Mouse (Mus musculus): ENCODE data around the gene Olfr470.
"Not testable (repeated sequence)": the region's sequence is repeated elsewhere in the genome, so short reads cannot be mapped to it uniquely, and the experiment has no call there.

The Olfr470 gene

DNA sequence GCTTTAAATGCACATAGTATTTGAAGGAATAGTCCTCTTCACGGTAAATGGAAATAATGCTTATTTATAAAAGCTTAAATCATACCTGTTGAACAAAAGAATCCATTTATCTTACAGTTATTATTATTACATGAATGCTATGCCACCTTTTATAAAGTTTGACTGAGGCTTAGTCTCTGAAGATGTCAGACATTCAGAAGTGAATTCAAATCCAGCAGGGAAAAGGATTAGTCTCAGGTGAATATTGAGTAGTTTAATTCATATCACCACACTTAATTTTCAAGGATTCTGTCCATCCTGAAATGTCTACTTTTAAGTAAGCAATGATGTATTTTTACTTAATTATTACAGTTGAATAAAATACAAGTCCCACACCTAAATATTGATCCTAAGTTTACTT, at the start of gene Olfr470:
Gene Olfr470 (minus strand): TSS at position 101 of the 400 bp plus-strand sequence.
- DNase-seq (ENCODE audit: low spot score), result not testable (repeated sequence)

DNA sequence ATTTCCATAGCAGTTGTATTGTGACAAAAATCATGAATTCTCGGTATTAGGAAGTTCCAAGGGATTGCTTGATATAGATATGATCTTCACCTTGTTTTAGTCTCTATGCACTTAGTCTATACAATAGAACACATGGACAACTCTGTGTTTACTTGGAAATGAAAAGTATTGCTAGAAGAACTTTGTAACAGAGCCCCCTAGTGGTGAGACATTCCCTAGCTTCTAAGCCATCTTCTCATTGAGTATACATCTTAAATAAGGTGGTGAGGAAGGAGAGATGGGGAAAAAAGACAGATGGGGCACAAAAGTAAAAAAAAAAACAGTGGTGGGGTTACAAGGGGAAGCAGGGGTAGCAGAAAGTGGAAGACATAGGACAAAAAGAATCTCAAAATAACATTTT, 5.6 kb downstream of the Olfr470 start:
- no peak for DNase-seq (ENCODE audit: low spot score)

GRCm38 (mm10) chr7:107825441-107825840, 21.8 kb downstream of the Olfr470 start, which contains the start of gene Olfr469:
Gene Olfr469 (minus strand): TSS chr7:107825541.
- not testable (repeated sequence) for DNase-seq (ENCODE audit: low spot score)

- not testable (repeated sequence) for DNase-seq (ENCODE audit: low spot score)
These were observed 23.4 kb downstream of the Olfr470 start for GRCm38 (mm10) chr7:107823867-107824266.

GRCm38 (mm10) chr7:107819442-107819841, 27.8 kb downstream of the Olfr470 start:
- DNase-seq (ENCODE audit: low spot score), result no peak

DNA sequence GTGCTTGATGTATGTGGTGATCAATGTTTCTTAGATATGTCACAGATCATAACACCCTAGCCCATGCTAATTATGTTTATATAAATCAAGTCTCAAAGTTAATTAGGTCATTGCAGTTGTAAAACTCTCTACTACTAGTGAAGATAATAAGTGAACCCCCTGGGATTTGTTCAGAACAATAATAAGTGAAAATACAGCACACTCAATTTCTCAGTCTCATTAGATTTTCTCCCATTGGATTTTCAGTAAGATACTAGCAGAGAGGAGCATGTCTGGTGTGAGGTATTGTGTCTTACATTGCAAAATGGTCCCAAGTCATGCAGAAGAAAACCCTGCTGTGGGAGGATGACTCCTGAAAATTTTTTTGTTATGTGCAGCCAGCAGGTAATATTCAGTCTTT, 35.3 kb downstream of the Olfr470 start, which contains the start of gene Olfr467:
Gene Olfr467 (plus strand): TSS at position 301 of the 400 bp plus-strand sequence.
- DNase-seq (ENCODE audit: low spot score), result no peak

GRCm38 (mm10) chr7:107802138-107802537, 45.2 kb downstream of the Olfr470 start:
- DNase-seq (ENCODE audit: low spot score), result no peak

DNA sequence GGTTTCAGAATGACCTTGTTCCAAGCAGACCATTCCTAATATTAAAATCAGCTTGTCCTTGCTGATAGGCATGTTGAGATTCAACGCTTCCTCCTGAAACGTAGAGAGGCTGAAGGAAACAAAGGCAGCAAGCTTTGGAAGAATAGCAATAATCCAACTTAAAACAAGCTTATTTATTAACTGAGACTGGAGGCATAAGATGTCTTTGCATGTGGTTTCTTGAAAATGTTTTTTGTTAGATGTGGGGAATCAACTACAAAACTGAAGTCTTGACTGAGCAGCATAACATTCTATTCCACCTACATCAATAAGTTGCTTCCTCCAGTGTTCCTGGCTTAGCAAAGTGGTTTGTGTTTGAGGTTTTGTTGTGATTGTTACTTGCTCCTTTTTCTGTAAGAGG, 46.2 kb downstream of the Olfr470 start, which contains the start of gene Ovch2:
Gene Ovch2 (minus strand): TSS at position 101 of the 400 bp plus-strand sequence.
- DNase-seq (ENCODE audit: low spot score), result no peak

GRCm38 (mm10) chr7:107796500-107796899, 50.8 kb downstream of the Olfr470 start:
- DNase-seq (ENCODE audit: low spot score), result no peak
